Mouse (Mus musculus) erythroid progenitor cell, adult 5-6 weeks (primary cell): ENCODE measurements around the gene Gcdh. TPM values are rescaled to one million over a fixed set of nuclear protein-coding genes. Genes with fewer than 3 reads are reported as not detected.
A peak's percentile ranks its signal among the peaks of the same experiment; 100 is the strongest.

Source experiments
- ATAC-seq: replicated peaks from 2 replicates; pipeline ENCODE4 v1.8.0; 2016; ENCODE audit warnings: moderate number of reproducible peaks, mild to moderate bottlenecking, moderate TSS enrichment, inconsistent platforms; ENCODE audit not compliant: poor library complexity, low FRiP score, severe bottlenecking
- total RNA-seq, 2 experiments: library from RNA; stranded (forward) in 1 of 2; stranded (reverse) in 1 of 2; fragments of 150-400 nt in 1 of 2; fragments of 186-747, 209-891 nt in 1 of 2; gene quantifications; 2 replicates each; pipeline versions ENCODE4 v1.2.3 to v1.2.4; 2015 to 2017; ENCODE audit warnings: low replicate concordance in 2 of 2

Gene Gcdh
- total RNA-seq (2015; ENCODE audit: low replicate concordance), result 16.9 and 36.9 TPM in 2 replicates
- 22.8 and 26.2 TPM in 2 replicates for total RNA-seq (2017; ENCODE audit: low replicate concordance)

DNA sequence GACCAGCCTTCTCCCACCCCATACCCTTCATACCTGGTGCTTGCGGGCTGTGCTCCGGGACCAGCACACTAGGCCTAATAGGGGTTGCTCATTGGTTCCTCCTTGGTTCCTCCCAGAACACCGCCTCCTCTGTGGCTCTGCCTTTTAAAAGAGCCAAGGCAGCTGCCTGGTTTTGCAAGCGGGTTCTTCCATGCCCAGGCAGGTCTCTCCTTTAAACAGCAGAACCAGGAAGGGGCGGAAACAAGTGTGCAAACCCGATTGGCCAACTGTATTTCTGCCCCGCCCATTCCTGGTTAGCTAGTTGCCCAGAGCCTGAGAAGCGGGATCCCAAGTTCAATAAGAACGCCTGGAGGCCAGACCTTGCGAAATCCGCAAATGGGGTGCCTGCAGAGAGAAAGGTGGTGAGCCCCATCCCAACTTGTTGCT, at the start of gene Gcdh:
Gene Gcdh (minus strand): TSS at position 213 of the 426 bp plus-strand sequence.
- ATAC-seq, result peak; percentile 95

DNA sequence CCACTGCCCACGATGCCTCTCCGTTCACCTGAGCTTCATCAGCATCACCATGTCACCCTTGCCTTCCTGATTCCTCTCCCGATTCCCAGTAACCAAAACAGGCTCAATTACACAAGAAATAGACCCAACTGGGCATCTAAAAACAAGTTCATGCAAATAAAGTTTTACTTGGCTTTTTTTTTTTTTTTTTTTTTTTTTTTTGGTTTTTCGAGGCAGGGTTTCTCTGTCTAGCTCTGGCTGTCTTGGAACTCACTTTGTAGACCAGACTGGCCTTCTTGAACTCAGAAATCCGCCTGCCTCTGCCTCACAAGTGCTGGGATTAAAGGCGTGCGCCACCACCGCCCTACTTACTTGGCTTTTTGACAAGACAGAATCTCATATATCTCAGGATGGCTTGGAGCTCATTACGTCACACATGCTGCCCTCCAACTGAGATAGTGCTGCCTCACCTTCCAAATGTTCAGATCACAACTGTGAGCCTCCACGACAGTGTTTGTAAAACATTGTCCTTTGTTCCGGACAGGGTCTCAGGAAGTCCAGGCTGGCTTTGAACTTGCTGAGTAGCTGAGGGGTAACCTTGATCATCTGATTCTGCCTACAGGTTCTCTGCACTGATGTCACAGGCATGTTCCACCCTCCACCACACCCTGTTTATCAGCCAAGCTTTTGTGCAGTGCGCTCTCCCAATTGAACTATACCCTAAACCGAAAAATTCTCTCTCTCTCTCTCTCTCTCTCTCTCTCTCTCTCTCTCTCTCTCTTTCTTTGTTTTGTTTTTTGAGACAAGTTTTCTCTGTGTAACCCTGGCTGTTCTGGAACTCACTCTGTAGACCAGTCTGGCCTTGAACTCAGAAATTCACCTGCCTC, 44.1 kb upstream of the Gcdh start:
- no peak for ATAC-seq

DNA sequence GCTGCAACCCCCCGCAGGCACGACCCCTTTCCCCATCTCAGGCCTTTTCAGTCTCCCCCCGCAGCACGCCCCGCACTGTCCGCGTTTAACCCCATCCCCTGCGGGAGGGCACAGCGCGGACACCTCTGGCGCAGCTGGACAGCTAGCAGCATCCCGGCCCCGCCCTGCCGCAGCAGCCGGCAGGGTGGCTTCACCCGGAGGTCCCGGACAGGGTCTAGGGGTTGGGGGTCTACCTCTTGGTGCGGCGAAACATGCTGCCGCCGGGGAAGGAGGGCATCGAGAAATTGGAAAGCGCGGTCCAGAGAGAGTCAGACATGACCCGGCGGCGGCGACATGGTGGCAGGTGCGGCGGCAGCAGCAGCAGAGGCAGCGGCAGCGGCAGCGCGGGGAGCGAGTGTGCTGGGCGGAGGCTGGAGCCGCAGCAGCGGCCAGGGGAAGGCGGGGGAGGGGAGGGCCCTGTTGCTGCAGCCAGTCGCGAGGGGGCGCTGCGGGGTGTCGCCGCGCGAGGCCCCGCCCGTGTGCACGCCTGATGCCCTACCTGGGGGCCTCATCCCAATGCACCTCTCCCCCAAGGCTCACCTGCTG, 43.3 kb upstream of the Gcdh start, which contains the start of gene Mast1:
Gene Mast1 (minus strand): TSS at position 398 of the 585 bp plus-strand sequence.
- ATAC-seq, result peak; percentile 80

- ATAC-seq, result no peak
Observed at GRCm38 (mm10) chr8:84936041-84936961, 42.6 kb upstream of the Gcdh start.

- ATAC-seq, result no peak
Observed at GRCm38 (mm10) chr8:84935489-84935888, 41.8 kb upstream of the Gcdh start.

GRCm38 (mm10) chr8:84934860-84935259, 41.1 kb upstream of the Gcdh start:
- no peak for ATAC-seq

DNA sequence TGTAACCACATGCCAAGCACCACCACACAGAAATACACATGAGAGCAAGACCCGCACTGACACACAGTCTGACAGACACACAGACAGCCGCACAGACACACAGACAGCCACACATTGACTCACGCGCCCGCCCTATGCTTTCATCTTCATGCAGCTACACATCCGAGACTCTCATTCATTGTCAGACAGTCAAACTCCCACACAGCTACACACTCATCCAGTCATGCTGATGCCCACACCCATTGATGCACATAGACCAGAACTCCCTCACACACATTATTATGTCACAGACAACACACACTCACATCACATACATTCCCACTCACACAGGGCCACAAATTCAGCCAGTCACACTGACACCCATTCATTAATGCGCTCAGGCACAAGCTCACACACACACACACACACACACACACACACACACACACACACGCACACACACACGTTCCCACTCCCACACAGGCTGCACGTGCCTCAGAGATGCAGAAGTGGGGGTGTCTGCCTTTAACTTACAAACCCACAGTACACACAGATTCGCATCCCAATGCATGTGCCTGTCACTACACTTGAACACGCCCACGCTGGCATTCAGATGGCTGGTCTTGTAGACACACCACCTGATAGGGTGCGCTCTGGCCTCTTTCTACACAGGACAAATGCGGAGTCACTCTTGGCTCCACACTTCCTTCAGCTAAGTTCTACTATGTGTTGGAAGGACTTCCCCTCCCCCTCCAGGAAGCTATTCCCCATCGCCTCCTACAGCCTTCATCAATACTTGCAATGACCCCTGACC, 40.2 kb upstream of the Gcdh start:
- ATAC-seq, result no peak

DNA sequence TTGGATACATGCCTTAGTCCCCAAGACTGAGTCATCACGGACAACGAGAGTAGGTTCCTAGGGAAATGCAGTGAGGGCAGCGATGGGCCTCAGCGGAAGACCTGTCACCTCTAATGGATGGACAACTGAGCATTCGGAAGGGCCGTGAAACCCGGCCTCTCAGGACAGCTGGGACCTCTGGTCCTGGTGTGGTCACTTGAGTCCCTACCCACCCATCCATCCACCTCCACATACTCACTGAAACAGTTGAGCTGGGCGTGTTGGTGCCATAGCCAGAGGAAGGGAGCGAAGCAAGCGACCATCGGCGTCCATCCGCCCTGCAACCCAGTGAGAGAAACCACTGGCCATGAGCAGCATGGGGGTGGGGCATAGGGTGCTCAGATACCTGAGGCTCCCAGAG, 36.9 kb upstream of the Gcdh start:
- no peak for ATAC-seq

GRCm38 (mm10) chr8:84928456-84929306, 35.0 kb upstream of the Gcdh start:
- ATAC-seq, result peak; percentile 89

DNA sequence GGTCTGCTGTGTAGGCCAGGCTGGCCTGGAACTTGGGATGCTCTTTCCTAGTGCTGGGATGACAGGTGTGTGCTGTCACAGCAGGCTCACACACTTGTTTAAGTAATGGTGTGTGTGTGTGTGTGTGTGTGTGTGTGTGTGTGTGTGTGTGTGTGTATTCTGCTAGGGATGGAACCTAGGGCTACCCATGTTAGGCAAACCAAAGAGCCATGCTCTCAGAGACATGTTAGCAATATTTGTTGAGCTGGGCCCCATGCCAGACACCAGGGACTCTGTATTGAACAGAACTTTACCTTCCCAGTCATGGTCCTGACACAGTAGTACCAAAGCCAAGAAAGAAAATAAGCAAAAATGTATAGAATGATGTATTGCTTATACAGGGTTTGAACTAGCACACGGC, 33.8 kb upstream of the Gcdh start:
- ATAC-seq, result no peak

DNA sequence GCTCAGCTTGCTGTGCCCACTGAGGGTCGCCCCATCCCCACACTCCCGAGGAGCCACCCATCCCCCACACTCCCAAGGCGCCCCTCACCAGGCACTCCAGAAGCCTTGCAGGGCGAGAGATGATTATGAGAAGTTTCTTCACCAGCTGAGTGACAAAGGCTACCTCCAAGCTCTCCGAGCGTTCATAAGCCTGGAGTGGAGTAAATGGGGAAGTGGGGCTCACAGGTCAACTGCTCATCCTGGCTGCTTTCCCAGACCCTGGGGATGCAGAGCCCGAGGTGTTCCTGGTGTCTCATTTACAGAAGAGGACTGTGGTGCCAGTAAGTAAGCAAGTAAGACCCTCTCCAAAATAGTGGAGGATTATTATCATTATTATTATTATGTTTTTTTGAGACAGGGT, 31.8 kb upstream of the Gcdh start:
- no peak for ATAC-seq

- ATAC-seq, result no peak
Observed at GRCm38 (mm10) chr8:84921596-84921995, 27.9 kb upstream of the Gcdh start.

DNA sequence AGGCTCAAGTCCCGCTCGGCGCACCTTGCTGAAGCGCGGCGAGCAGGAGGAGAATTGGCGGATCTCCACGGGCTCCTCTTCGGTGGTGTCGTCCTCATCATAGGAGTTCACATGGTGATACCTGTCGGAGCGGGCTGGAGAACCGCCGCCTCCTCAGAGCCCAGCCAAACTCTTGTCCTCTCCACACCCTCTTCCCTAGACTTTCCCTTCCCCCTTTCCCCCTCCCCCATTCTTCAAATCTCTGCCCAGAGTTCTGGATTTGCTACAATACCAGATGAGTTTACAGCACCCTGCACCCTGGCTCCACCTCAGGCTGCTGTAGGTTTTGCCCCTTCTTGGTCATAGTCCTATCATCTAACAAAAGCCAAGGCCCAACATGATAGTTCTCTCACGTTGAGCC, 24.9 kb upstream of the Gcdh start:
- ATAC-seq, result no peak

- ATAC-seq, result no peak
Observed at GRCm38 (mm10) chr8:84917781-84918180, 24.1 kb upstream of the Gcdh start.

DNA sequence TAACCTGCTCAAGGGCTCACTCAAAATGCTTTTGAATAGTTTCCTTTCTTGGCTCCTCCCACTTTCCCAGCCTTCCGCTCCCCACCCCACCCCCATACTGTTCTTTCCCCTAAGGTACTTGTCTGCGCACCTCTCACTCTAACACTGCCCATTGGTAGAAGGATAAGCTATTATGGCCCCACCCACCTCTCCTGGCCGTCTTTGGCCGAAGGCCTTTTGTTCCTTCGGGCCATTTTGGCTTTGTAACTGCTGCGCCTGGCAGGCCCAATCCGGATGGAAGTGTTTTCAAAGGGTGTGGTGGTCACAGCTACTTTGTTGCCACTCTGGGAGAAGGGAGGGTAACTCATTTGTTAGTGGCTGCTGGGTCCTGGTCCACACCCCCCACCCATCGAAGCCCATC, 21.5 kb upstream of the Gcdh start:
- no peak for ATAC-seq

DNA sequence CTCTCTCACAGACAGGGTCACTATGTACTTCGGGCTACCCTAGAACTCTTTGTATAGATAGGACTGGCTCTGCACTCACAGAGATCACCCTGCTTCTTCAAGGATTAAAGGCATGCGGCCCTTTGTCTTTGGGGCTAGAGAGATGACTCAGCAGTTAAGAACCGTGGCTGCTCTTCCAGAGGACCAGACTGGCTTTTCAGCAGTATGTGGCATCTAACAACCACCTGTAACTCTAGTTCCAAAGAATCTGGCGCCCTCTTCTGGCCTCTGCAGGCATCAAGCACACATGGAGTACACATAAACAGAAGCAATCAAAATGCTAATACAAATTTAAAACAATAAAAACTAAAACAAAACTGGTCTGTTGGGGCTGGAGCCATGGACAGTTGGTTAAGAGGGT, 20.2 kb upstream of the Gcdh start:
- peak; percentile 39 for ATAC-seq

GRCm38 (mm10) chr8:84913502-84913900, 19.8 kb upstream of the Gcdh start:
- ATAC-seq, result no peak

DNA sequence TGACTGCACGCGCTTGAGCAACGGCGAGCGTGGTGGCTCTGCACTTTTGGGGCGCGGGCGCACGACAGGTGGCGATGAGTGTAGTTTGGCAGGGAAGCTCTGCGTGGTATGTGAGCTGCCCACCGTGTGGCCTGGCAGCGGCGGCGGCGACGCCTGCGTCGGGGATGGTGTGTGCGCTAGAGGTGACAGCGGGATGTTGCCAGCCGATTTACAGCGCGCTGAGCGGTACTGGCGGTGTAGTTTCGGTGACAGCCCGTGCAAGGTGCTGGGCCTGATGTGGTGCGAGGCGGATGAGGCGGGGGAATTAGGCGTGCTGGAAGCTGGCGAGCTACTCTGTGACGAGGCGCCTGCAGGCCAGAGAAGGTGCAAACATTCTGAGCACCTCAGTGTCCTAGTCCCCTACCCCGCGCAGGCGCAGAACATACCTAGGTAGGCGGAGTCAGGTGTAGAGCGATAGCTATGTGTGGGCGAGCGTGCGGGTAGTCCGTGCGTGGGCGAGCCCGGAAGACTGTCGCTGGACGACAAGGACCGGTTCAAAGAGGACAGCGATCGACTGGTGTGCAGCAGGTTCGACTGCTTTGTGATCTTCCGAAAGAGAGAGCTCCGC, 19.3 kb upstream of the Gcdh start:
- ATAC-seq, result peak; percentile 57
